ENCODE assay signal across 16 mouse cellular contexts in the genomic region with DNA sequence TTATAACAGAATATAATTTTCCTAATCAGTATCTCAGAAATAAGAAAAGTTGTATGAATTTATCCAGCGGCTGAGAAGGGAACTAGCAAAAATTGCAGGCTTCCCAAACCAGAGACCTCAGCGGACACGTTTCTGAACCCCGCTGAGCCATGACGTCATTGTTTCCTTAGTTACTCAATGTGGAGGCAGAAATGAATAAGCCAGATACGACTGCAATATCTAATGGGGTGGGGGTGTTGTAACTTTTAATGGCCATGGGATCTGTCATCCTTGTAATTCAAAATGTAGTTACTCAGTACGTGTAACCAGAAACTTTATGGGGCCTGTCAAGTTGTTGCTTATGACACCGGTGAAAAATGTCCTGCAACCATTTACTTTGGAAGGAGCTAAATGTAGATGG.
"Had no signal": no experiment of that assay in that cellular context is flagged by ENCODE, and none has a peak within 500 bp of the region (broad histone marks: within the 10 kb centered on the region; RNA-seq: fewer than 3 reads in every experiment).

No protein-coding gene starts in this region.

- H3K9ac ChIP-seq: intestine, embryonic 15.5 days; limb, embryonic 13.5 days; liver, embryonic 15.5 days; midbrain, embryonic 15.5 days; stomach, embryonic 15.5 days had no signal

- H3K4me3 ChIP-seq: intestine, embryonic 15.5 days; limb, embryonic 13.5 days; liver, embryonic 15.5 days; megakaryocyte, embryonic 14.5 days; midbrain, embryonic 15.5 days; stomach, embryonic 15.5 days had no signal

- DNase-seq: layer of hippocampus, adult 9-11 months; layer of hippocampus, postnatal 36 days; lung, adult 2 months; lung, postnatal 36 days; right cerebral cortex, postnatal 14 days; thymus, adult 2 months; thymus, postnatal 25 days had no signal

- ATAC-seq: intestine, embryonic 15.5 days; lung, postnatal 0 days; midbrain, embryonic 15.5 days had no signal

- H3K9me3 ChIP-seq: intestine, embryonic 15.5 days; liver, embryonic 15.5 days; midbrain, embryonic 15.5 days; stomach, embryonic 15.5 days had no signal

- H3K36me3 ChIP-seq: intestine, embryonic 15.5 days; limb, embryonic 13.5 days; liver, embryonic 15.5 days; midbrain, embryonic 15.5 days; stomach, embryonic 15.5 days had no signal

- H3K27ac ChIP-seq: intestine, embryonic 15.5 days; limb, embryonic 13.5 days; liver, embryonic 15.5 days; midbrain, embryonic 15.5 days; stomach, embryonic 15.5 days had no signal

- H3K4me2 ChIP-seq: intestine, embryonic 15.5 days; limb, embryonic 13.5 days; liver, embryonic 11.5 days; liver, embryonic 15.5 days; midbrain, embryonic 11.5 days; midbrain, embryonic 15.5 days; stomach, embryonic 15.5 days had no signal

- H3K4me1 ChIP-seq: intestine, embryonic 15.5 days; liver, embryonic 15.5 days; midbrain, embryonic 15.5 days; stomach, embryonic 15.5 days had no signal

- H3K27me3 ChIP-seq: intestine, embryonic 15.5 days; limb, embryonic 13.5 days; liver, embryonic 15.5 days; midbrain, embryonic 15.5 days; stomach, embryonic 15.5 days had no signal
